Mouse (Mus musculus) inflammation-experienced regulatory T-cells, adult 6 months (primary cell): ENCODE results near the gene Ctsw. TPM values are rescaled to one million over a fixed set of nuclear protein-coding genes. Genes with fewer than 3 reads are reported as not detected.

ENCODE experiments used
- ATAC-seq: one replicate; pipeline ENCODE4 v1.8.0; 2017
- polyA plus RNA-seq, 3 experiments: library from polyadenylated mRNA; unstranded; fragments of 100-300 nt; shearing (Covaris generic); gene quantifications; one replicate each; pipeline ENCODE4 v1.2.1; 2017

Gene Ctsw
- polyA plus RNA-seq, 3 experiments from 2014 or later = 168 to 249 (median 216) TPM

GRCm38 (mm10) chr19:5430408-5430807 is 37.9 kb downstream of the Ctsw start:
- no peak for ATAC-seq

GRCm38 (mm10) chr19:5429806-5430205 is 38.5 kb downstream of the Ctsw start:
- ATAC-seq = no peak

- ATAC-seq = no peak
These were observed 39.1 kb downstream of the Ctsw start for GRCm38 (mm10) chr19:5429219-5429618.

GRCm38 (mm10) chr19:5428083-5428482 is 40.2 kb downstream of the Ctsw start:
- no peak for ATAC-seq

GRCm38 (mm10) chr19:5426640-5427290 is 41.5 kb downstream of the Ctsw start:
- no peak for ATAC-seq

- no peak for ATAC-seq
These were observed 42.3 kb downstream of the Ctsw start for GRCm38 (mm10) chr19:5425906-5426565.

GRCm38 (mm10) chr19:5424782-5425741 is 43.2 kb downstream of the Ctsw start, which contains the start of the genes Drap1 and AI837181:
TSS of gene Drap1 (minus strand) at chr19:5424979.
TSS of gene AI837181 (plus strand) at chr19:5425144.
- peak; percentile 72 for ATAC-seq

GRCm38 (mm10) chr19:5424092-5424781 is 44.1 kb downstream of the Ctsw start:
- peak; percentile 48 for ATAC-seq

GRCm38 (mm10) chr19:5423561-5423960 is 44.7 kb downstream of the Ctsw start:
- ATAC-seq = no peak

GRCm38 (mm10) chr19:5422895-5423443 is 45.3 kb downstream of the Ctsw start:
- ATAC-seq = no peak

GRCm38 (mm10) chr19:5422267-5422666 is 46.0 kb downstream of the Ctsw start:
- no peak for ATAC-seq

- ATAC-seq = no peak
These were observed 46.5 kb downstream of the Ctsw start for GRCm38 (mm10) chr19:5421784-5422183.

- ATAC-seq = no peak
These were observed 47.7 kb downstream of the Ctsw start for GRCm38 (mm10) chr19:5420579-5420978.

- no peak for ATAC-seq
These were observed 48.7 kb downstream of the Ctsw start for GRCm38 (mm10) chr19:5419630-5420029.

GRCm38 (mm10) chr19:5418750-5419466 is 49.4 kb downstream of the Ctsw start:
- ATAC-seq = no peak

Other genes with a start within 250 kb of the Ctsw start
- gene Pacs1, start 195.4 kb downstream of the Ctsw start, polyA plus RNA-seq = 10 to 100 TPM; 11.8 to 19.8 (median 19.2) TPM
- 100 to 1,000 TPM; 316 to 410 (median 348) TPM for gene Sf3b2, start 173.1 kb downstream of the Ctsw start, polyA plus RNA-seq
- gene Gal3st3, start 170.2 kb downstream of the Ctsw start, polyA plus RNA-seq = under 1 TPM in 1 of 3 experiments, not detected in 2; 0.15 TPM
- gene Catsper1, start 132.8 kb downstream of the Ctsw start, polyA plus RNA-seq = not detected
- gene Cst6, start 118.9 kb downstream of the Ctsw start, polyA plus RNA-seq = 10 to 100 TPM in 1 of 3 experiments, 1 to 10 TPM in 2; 3.1 to 11.4 (median 5.6) TPM
- gene Eif1ad, start 101.8 kb downstream of the Ctsw start, polyA plus RNA-seq = 10 to 100 TPM; 45.7 to 58.4 (median 53.4) TPM
- 100 to 1,000 TPM; 233 to 353 (median 259) TPM for gene Banf1, start 101.3 kb downstream of the Ctsw start, polyA plus RNA-seq
- 10 to 100 TPM; 20.3 to 38.4 (median 27.8) TPM for gene Sart1, start 79.8 kb downstream of the Ctsw start, polyA plus RNA-seq
- gene Tsga10ip, start 66.0 kb downstream of the Ctsw start, polyA plus RNA-seq = not detected
- 10 to 100 TPM; 43.1 to 54.2 (median 47.1) TPM for gene Drap1, start 43.5 kb downstream of the Ctsw start, polyA plus RNA-seq
- 10 to 100 TPM; 14.5 to 28.0 (median 21.2) TPM for gene AI837181, start 43.4 kb downstream of the Ctsw start, polyA plus RNA-seq
- not detected for gene Fosl1, start 21.0 kb downstream of the Ctsw start, polyA plus RNA-seq
- gene Ccdc85b, start 10.6 kb downstream of the Ctsw start, polyA plus RNA-seq = under 1 TPM; 0.47 to 0.74 (median 0.65) TPM
- 100 to 1,000 TPM in 2 of 3 experiments, 10 to 100 TPM in 1; 64.2 to 112 (median 105) TPM for gene Fibp, start 7.9 kb downstream of the Ctsw start, polyA plus RNA-seq
- 1 to 10 TPM; 2.9 to 4.3 (median 3.8) TPM for gene Efemp2, start 5.4 kb upstream of the Ctsw start, polyA plus RNA-seq
- gene Mus81, start 19.9 kb upstream of the Ctsw start, polyA plus RNA-seq = 10 to 100 TPM; 34.4 to 61.6 (median 36.6) TPM
- 1,000 to 10,000 TPM; 1,933 to 3,699 (median 2,060) TPM for gene Cfl1, start 21.9 kb upstream of the Ctsw start, polyA plus RNA-seq
- under 1 TPM; 0.44 to 0.82 (median 0.70) TPM for gene 1700020D05Rik, start 35.3 kb upstream of the Ctsw start, polyA plus RNA-seq
- 10 to 100 TPM; 11.7 to 26.7 (median 20.0) TPM for gene Snx32, start 42.0 kb upstream of the Ctsw start, polyA plus RNA-seq
- gene Ovol1, start 92.1 kb upstream of the Ctsw start, polyA plus RNA-seq = not detected
- 1 to 10 TPM; 5.8 to 7.4 (median 6.5) TPM for gene Ap5b1, start 99.5 kb upstream of the Ctsw start, polyA plus RNA-seq
- gene Rnaseh2c, start 133.4 kb upstream of the Ctsw start, polyA plus RNA-seq = 100 to 1,000 TPM in 1 of 3 experiments, 10 to 100 TPM in 2; 40.8 to 104 (median 97.1) TPM
- gene Kat5, start 141.7 kb upstream of the Ctsw start, polyA plus RNA-seq = 10 to 100 TPM; 34.5 to 46.1 (median 42.4) TPM
- 100 to 1,000 TPM in 2 of 3 experiments, 10 to 100 TPM in 1; 95.8 to 144 (median 126) TPM for gene Rela, start 169.0 kb upstream of the Ctsw start, polyA plus RNA-seq
- 10 to 100 TPM; 23.3 to 28.7 (median 25.0) TPM for gene Sipa1, start 195.2 kb upstream of the Ctsw start, polyA plus RNA-seq
- 1 to 10 TPM; 6.6 to 8.7 (median 7.8) TPM for gene Map3k11, start 220.2 kb upstream of the Ctsw start, polyA plus RNA-seq
- gene Pcnx3, start 220.4 kb upstream of the Ctsw start, polyA plus RNA-seq = 10 to 100 TPM; 14.8 to 26.0 (median 21.1) TPM
- 1 to 10 TPM; 1.5 to 5.7 (median 2.6) TPM for gene Kcnk7, start 235.9 kb upstream of the Ctsw start, polyA plus RNA-seq